Mouse (Mus musculus): Measurements from ENCODE around the gene Pih1d1. TPM values are rescaled to one million over a fixed set of nuclear protein-coding genes. Genes with fewer than 3 reads are reported as not detected.
A peak's percentile ranks its signal among the peaks of the same experiment; 100 is the strongest.
"Not testable (repeated sequence)": the region's sequence is repeated elsewhere in the genome, so short reads cannot be mapped to it uniquely, and the experiment has no call there.

Gene Pih1d1
- total RNA-seq, 4 experiments from 2014 or later: 58.4 to 73.0 (median 68.9) TPM

DNA sequence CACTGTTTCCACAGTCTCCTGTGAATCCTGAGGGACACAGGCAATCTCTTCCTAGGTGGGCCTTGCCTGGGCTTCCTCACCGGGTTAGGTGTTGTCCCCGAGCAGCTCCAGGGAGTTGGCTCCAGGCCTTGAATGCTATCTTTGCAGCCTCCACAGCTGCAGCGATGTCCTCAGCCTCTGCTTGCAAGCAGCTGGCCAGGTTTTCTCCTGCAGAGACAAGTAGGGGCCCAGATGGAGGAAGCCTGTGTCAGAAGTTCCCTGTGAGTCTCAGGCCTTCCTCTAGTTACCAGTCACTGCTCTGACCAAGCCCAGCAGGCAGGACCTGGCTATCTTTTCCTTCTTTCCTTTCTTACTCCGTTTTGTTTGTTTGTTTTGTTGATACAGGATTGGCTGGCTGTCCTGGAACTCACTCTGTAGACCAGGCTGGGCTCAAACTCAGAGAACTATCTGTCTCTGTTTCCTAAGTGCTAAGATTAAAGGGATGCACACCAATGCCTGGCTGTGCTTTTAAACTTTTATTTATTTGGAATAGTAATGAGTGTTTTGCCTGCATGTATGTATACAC lies 5.5 kb upstream of the Pih1d1 start:
- no peak for DNase-seq

DNA sequence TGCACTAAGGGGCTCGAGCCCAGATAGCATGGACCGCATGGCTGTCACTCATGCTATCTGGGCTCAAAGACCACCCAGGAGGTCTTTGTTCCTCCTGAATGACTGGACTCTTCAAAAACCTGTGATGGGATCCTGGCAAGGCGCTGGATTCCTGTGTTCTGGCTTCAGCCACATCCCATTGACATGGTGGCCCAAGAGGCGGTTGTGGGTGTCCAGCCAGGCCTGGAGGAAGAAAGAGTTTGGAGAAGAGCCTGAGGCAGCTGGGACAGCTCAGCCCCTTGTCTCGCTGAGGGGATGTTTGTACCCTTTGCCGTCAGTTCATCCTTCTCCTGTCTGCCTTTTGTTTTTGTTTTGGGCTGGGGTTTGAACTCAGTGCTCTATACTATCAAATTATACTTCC lies 4.6 kb upstream of the Pih1d1 start:
- no peak for DNase-seq

DNA sequence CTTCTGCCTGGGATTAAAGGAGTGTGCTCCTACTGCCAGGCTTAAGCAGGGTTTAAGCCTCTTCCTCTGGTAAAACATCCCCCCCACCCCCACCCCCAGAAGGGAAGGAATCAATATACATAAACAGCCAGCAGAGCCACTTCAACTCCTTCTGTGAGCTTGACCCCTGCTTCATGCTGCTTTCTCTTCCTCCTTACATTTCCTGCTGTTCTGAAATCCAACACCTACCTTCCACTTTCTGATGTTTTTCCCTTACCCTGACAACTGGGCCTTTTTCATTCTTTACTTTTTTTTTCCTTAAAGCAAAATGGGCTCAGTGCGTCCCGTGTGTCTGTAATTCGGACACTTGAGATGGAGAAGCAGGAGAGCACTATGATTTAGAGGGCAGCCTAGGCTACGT lies 3.8 kb upstream of the Pih1d1 start:
- DNase-seq: no peak

- no peak for DNase-seq
Measured at GRCm38 (mm10) chr7:45151303-45151702, 2.8 kb upstream of the Pih1d1 start.

- DNase-seq: not testable (repeated sequence)
Measured at GRCm38 (mm10) chr7:45153052-45153451, 1.1 kb upstream of the Pih1d1 start.

DNA sequence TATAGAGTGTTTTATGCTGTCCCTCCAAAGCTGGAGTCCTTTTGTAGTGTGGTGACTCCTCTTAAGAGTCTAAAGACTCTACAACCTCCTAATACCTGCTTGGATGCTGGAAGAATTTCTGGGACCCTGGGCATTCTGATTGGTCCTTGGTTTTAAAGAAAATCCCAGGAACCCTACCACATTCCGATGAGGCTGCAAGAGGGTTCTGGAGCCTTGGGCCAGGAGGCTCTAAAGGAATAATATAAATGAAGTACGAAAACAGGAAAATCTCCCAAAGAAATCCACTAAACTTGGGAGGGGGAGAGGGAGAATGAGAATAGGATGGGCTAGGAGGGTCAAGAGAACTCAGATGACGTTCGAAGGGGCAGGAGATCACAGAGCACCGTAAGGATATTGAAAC lies 517 bp upstream of the Pih1d1 start:
- DNase-seq: no peak

GRCm38 (mm10) chr7:45154993-45155514 lies 951 bp downstream of the Pih1d1 start:
- DNase-seq: no peak

DNA sequence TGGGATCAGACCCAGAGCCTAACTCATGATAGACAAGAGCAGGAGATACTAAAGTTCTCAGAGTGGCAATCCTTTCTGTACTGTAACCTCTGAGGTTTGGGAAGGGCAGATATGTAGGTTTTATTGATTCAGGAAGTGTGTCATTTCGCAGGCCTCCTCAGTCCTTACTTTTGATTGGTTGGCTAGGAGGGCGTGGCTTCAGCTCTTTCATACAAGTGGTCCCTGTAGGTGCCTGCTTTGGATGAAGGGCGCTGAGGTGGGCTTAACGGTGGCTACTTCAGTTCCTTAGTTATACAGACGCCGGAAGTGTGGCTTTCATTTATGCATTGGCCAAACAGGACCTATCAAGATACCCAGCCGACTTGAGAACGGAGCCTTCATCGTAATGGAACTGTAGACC lies 1.5 kb downstream of the Pih1d1 start:
- no peak for DNase-seq

GRCm38 (mm10) chr7:45156206-45156605 lies 2.1 kb downstream of the Pih1d1 start:
- no peak for DNase-seq

DNA sequence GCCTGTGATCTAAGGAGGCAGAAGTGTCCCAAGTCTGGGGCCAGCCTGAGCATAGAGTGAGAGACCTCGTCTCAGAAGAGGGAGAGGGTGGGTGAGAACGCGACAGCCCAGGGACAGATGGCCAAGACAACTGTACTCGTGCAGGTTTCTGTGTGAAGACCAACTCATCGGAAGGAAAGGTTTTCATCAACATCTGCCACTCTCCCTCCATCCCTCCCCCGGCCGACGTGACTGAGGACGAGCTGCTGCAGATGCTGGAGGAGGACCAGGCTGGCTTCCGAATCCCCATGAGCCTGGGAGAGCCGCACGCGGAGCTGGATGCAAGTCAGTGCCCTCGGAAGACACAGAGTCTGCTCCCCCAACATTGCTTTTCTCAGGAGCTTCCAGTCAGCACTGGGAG lies 3.4 kb downstream of the Pih1d1 start:
- DNase-seq: no peak

DNA sequence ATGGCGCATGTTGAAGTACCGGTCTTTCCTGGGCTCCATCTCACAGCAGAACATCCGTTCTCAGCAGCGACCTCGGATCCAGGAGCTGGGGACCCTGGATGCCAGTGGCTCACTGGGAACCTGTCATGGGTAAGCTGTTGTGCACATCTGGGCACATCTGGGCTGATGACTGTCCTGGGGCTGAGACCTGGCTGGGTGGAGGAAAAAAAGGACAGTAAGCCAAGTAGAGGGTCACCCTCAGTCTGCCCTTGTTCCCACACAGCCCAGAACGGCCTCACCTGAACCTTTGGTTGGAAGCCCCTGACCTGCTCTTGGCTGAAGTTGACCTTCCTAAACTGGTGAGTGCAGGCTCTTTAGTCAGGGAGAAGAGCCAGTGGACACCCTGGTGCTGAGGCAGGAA lies 4.9 kb downstream of the Pih1d1 start:
- no peak for DNase-seq

- no peak for DNase-seq
Measured at GRCm38 (mm10) chr7:45160316-45160800, 6.3 kb downstream of the Pih1d1 start.

GRCm38 (mm10) chr7:45160866-45161265 lies 6.8 kb downstream of the Pih1d1 start:
- no peak for DNase-seq

DNA sequence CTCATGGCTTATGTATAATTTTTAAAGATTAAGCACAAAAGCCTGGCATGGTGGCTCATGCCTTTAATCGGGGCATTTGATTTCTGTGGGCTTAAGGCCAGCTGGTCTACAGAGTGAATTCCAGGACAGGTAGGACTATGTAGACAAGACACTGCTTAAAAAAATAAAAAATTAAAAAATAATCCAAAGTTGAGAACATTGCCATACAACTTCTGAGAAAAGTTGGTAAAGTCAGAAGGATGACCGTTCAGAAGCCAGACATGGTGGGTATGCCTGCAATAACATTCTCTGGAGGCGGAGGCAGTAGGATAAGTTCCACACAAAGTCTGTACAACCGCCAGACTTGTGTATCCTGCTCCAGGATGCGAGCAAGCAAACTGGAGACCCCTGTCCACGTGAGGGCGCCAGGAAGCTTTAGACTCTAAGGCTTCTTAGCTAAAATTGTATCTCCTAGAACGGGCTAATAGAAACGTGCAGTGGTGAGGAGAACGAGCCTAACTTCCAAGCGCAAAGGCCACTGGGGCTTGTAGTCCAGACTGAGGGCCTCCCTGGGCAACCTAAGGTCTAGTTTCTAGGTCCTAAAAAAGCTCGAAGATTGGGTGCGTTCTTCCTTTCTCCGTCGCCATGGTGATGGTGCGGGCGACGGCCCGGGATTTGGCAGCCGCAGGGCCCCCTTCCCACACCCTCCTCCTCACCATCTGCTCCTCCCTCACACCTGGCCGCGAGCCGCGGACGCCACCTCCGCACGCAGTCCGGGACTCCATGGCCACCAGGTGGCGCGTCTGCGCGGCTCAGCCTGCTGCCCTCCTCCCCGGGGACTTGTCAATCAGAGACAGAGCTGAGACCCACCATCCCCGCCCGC lies 7.7 kb downstream of the Pih1d1 start:
- peak; percentile 76 for DNase-seq

- DNase-seq: no peak
Measured at GRCm38 (mm10) chr7:45162551-45162950, 8.4 kb downstream of the Pih1d1 start.

DNA sequence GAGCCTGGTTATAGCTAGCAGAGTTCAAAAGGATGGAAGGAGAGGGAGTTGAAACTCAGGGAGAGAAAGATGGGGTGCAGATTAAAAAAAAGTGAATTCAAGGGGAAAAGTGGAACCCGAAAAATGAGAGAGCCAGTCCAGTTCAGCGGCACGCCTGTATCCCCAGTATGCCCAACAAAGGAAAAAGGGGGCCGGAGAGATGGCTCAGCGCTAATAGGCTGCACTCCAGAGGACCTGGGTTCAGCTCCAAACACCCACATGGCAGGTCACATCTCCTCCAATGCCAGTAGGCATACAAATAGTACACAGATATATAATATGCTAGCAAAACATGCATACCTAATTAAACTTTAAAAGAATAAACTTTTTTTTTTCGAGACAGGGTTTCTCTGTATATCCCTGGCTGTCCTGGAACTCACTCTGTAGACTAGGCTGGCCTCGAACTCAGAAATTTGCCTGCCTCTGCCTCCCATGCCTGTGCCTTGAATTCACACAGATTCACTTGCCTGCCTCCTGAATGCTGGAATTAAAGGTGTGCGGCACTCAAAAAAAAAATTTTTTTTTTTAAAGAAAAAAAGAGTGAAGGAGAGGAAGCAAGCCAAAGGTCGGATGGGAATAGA lies 9.0 kb downstream of the Pih1d1 start:
- DNase-seq: no peak

DNA sequence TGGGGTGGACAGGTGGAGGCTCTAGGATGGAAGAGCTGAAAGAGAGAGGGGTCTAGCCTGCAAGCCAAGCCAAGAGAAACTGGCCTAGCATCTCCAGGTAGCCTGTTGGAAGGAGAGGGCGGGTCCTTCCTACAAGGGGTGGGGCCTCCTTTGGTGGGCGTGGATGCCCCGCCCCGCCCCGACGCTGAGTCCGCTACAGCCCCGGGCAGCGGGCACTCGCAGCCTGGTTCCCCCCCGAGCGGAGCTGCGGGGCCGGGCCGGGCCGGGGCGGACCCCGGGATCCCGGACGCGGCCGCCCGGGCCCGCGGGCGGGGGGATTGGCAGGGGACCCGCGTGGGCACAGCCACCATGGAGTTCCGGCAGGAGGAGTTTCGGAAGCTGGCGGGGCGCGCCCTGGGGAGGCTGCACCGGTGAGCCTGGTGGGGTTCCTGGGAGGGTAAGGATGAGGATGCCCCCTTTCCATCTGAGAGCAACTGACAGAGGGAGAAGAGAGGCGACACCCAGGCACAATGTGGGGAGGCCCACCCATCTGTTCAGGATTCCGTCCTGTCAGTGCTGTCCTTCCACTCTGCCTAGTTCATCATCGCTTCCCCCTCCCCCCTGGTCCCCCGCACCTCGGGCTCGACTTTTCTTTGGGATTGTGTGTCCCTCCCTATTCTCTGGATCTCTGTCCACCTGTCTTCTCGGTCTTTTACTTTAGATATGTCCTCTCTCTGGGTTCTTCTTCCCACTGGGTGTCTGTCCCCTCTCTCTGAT lies 9.8 kb downstream of the Pih1d1 start, which contains the start of gene Slc17a7:
Gene Slc17a7, plus strand, starts transcription at position 215 of the 756 bp plus-strand sequence.
- DNase-seq: no peak

DNA sequence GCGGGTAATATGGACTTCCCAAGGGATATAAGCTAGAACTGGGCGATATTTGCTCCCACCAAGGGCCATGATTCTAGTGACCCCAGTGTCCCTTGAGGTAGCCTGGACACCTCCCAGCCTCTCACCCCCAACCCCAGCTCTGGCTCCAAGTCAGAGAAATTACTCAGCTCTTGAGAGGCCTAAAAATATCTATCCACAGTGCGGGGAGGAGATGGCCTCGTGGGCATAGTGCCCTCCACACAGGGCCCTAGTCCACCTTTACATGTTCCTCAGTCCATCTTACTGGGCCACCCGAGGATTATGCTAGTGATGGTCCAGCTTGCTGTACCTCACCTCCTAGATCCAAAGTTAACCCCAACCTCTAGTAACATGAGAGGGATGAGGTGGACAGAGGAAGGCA lies 10.7 kb downstream of the Pih1d1 start:
- no peak for DNase-seq

GRCm38 (mm10) chr7:45165701-45166100 lies 11.6 kb downstream of the Pih1d1 start:
- DNase-seq: no peak

- no peak for DNase-seq
Measured at GRCm38 (mm10) chr7:45166950-45167401, 12.9 kb downstream of the Pih1d1 start.

- DNase-seq: no peak
Measured at GRCm38 (mm10) chr7:45167761-45168445, 13.8 kb downstream of the Pih1d1 start.

GRCm38 (mm10) chr7:45168656-45169055 lies 14.6 kb downstream of the Pih1d1 start:
- no peak for DNase-seq
